Mouse (Mus musculus): ENCODE data around the gene Psmb2. TPM values are rescaled to one million over a fixed set of nuclear protein-coding genes. Genes with fewer than 3 reads are reported as not detected.

Psmb2 gene
- polyA plus RNA-seq, 1 experiment from 2014 or later: 475 TPM

- H3K9ac ChIP-seq: no peak overlapping the region
- H3K4me1 ChIP-seq: peaks cover 25% of the 10 kb centered on the region
- no peak overlapping the region for H3K27ac ChIP-seq
- peaks cover 36% of the 10 kb centered on the region for H3K36me3 ChIP-seq
- ATAC-seq (ENCODE audit: insufficient read depth, low FRiP score, low read depth): no peak
- no peaks in the 10 kb centered on the region for H3K27me3 ChIP-seq (replicated peaks)
- WGBS: 95% methylated on average over 8 of the region's 8 CpGs
- no peaks in the 10 kb centered on the region for H3K9me3 ChIP-seq
- H3K4me3 ChIP-seq (replicated peaks): no peak overlapping the region
- H3K4me2 ChIP-seq: no peak overlapping the region
Measured at GRCm38 (mm10) chr4:126748381-126748780, 71.0 kb downstream of the Psmb2 start.

- Histone ChIP-seq H3K27me3 (replicated peaks) (no peaks in the 10 kb centered on the region), H3K9ac (no peak overlapping the region), H3K4me1 (peaks cover 25% of the 10 kb centered on the region), H3K4me3 (replicated peaks) (no peak overlapping the region), H3K9me3 (no peaks in the 10 kb centered on the region), H3K27ac (no peak overlapping the region), H3K4me2 (no peak overlapping the region), H3K36me3 (peaks cover 34% of the 10 kb centered on the region)
- 89% methylated on average over 11 of the region's 11 CpGs for WGBS
- ATAC-seq (ENCODE audit: insufficient read depth, low FRiP score, low read depth): no peak
Measured at GRCm38 (mm10) chr4:126749553-126749952, 72.1 kb downstream of the Psmb2 start.

GRCm38 (mm10) chr4:126750046-126750683, 72.7 kb downstream of the Psmb2 start:
- no peak overlapping the region; the same call in 1 of the 2 replicates for H3K4me2 ChIP-seq
- H3K27me3 ChIP-seq (replicated peaks): no peaks in the 10 kb centered on the region
- H3K4me1 ChIP-seq: peaks cover 29% of the 10 kb centered on the region
- no peak for ATAC-seq (ENCODE audit: insufficient read depth, low FRiP score, low read depth)
- WGBS: 86% methylated on average over 26 of the region's 26 CpGs
- H3K9me3 ChIP-seq: no peaks in the 10 kb centered on the region
- H3K9ac ChIP-seq: no peak overlapping the region
- H3K4me3 ChIP-seq (replicated peaks): no peak overlapping the region
- no peak overlapping the region for H3K27ac ChIP-seq
- peaks cover 28% of the 10 kb centered on the region for H3K36me3 ChIP-seq

GRCm38 (mm10) chr4:126750863-126751555, 73.6 kb downstream of the Psmb2 start:
- H3K4me1 ChIP-seq: peaks cover 33% of the 10 kb centered on the region
- H3K4me2 ChIP-seq: no peak overlapping the region
- peaks cover 20% of the 10 kb centered on the region for H3K36me3 ChIP-seq
- no peak overlapping the region for H3K4me3 ChIP-seq (replicated peaks)
- H3K27me3 ChIP-seq (replicated peaks): no peaks in the 10 kb centered on the region
- no peak overlapping the region for H3K27ac ChIP-seq
- no peak overlapping the region for H3K9ac ChIP-seq
- ATAC-seq (ENCODE audit: insufficient read depth, low FRiP score, low read depth): no peak
- H3K9me3 ChIP-seq: no peaks in the 10 kb centered on the region
- 79% methylated on average over 8 of the region's 8 CpGs for WGBS

GRCm38 (mm10) chr4:126751556-126752023, 74.2 kb downstream of the Psmb2 start:
- no peak overlapping the region for H3K27ac ChIP-seq
- H3K36me3 ChIP-seq: peaks cover 14% of the 10 kb centered on the region
- H3K4me3 ChIP-seq (replicated peaks): peak overlapping the region; percentile 79
- peaks cover 33% of the 10 kb centered on the region for H3K4me1 ChIP-seq
- WGBS: 55% methylated on average over 10 of the region's 10 CpGs
- H3K4me2 ChIP-seq: peak overlapping the region; percentile 98
- H3K9me3 ChIP-seq: no peaks in the 10 kb centered on the region
- ATAC-seq (ENCODE audit: insufficient read depth, low FRiP score, low read depth): no peak
- no peaks in the 10 kb centered on the region for H3K27me3 ChIP-seq (replicated peaks)
- no peak overlapping the region for H3K9ac ChIP-seq

GRCm38 (mm10) chr4:126752024-126752607, 74.7 kb downstream of the Psmb2 start:
- Histone ChIP-seq H3K9ac (peak overlapping the region; percentile 86; the same call in 1 of the 2 replicates), H3K4me3 (replicated peaks) (peak overlapping the region; percentile 79), H3K27ac (no peak overlapping the region), H3K36me3 (peaks cover 10% of the 10 kb centered on the region), H3K4me1 (peaks cover 33% of the 10 kb centered on the region), H3K27me3 (replicated peaks) (no peaks in the 10 kb centered on the region), H3K4me2 (peak overlapping the region; percentile 98), H3K9me3 (no peaks in the 10 kb centered on the region)
- ATAC-seq (ENCODE audit: insufficient read depth, low FRiP score, low read depth): no peak
- WGBS: 13% methylated on average over 13 of the region's 13 CpGs

- Histone ChIP-seq H3K27ac (0 out of 2 replicates have a peak overlapping the region, but pooled peaks have one; percentile 33), H3K27me3 (replicated peaks) (no peaks in the 10 kb centered on the region), H3K4me2 (peak overlapping the region; percentile 98), H3K9me3 (no peaks in the 10 kb centered on the region), H3K9ac (peak overlapping the region; percentile 86), H3K36me3 (peaks cover 7% of the 10 kb centered on the region), H3K4me1 (peaks cover 33% of the 10 kb centered on the region), H3K4me3 (replicated peaks) (peak overlapping the region; percentile 79)
- WGBS: 0% methylated on average over 23 of the region's 23 CpGs
- ATAC-seq (ENCODE audit: insufficient read depth, low FRiP score, low read depth): no peak
Measured at GRCm38 (mm10) chr4:126752608-126753141, 75.2 kb downstream of the Psmb2 start.

GRCm38 (mm10) chr4:126753268-126754230, 76.1 kb downstream of the Psmb2 start, which contains the start of the genes Ncdn and AU040320:
Gene Ncdn, minus strand, starts transcription at chr4:126753438.
Gene AU040320, plus strand, starts transcription at chr4:126753544.
- Histone ChIP-seq H3K36me3 (peaks cover 5% of the 10 kb centered on the region), H3K9ac (peak within 1 kb of the TSS; percentile 86), H3K4me3 (replicated peaks) (peak within 1 kb of the TSS; percentile 79), H3K4me2 (peak within 1 kb of the TSS; percentile 98), H3K9me3 (no peaks in the 10 kb centered on the region), H3K27ac (peak within 1 kb of the TSS; percentile 98), H3K27me3 (replicated peaks) (no peaks in the 10 kb centered on the region), H3K4me1 (peaks cover 33% of the 10 kb centered on the region)
- ATAC-seq (ENCODE audit: insufficient read depth, low FRiP score, low read depth): peak; percentile 98
- WGBS: under 1% methylated on average over 69 of the region's 71 CpGs

GRCm38 (mm10) chr4:126754231-126754611, 76.8 kb downstream of the Psmb2 start:
- under 1% methylated on average over 12 of the region's 12 CpGs for WGBS
- Histone ChIP-seq H3K4me2 (peak overlapping the region; percentile 98), H3K4me1 (peaks cover 33% of the 10 kb centered on the region), H3K27me3 (replicated peaks) (no peaks in the 10 kb centered on the region), H3K9me3 (no peaks in the 10 kb centered on the region), H3K9ac (peak overlapping the region; percentile 73), H3K27ac (peak overlapping the region; percentile 98), H3K4me3 (replicated peaks) (peak overlapping the region; percentile 79), H3K36me3 (peaks cover 4% of the 10 kb centered on the region; the same call in 1 of the 2 replicates)
- ATAC-seq (ENCODE audit: insufficient read depth, low FRiP score, low read depth): no peak

GRCm38 (mm10) chr4:126754736-126755374, 77.4 kb downstream of the Psmb2 start:
- Histone ChIP-seq H3K4me1 (peaks cover 28% of the 10 kb centered on the region), H3K27me3 (replicated peaks) (no peaks in the 10 kb centered on the region), H3K9me3 (no peaks in the 10 kb centered on the region), H3K4me3 (replicated peaks) (peak overlapping the region; percentile 79; the same call in 1 of the 2 replicates), H3K36me3 (peaks cover 10% of the 10 kb centered on the region; the same call in 1 of the 2 replicates), H3K27ac (peak overlapping the region; percentile 98; the same call in 1 of the 2 replicates), H3K4me2 (peak overlapping the region; percentile 98), H3K9ac (no peak overlapping the region)
- ATAC-seq (ENCODE audit: insufficient read depth, low FRiP score, low read depth): no peak
- WGBS: 29% methylated on average over 12 of the region's 12 CpGs

Measured in stomach, embryonic 15.5 days (tissue).